Mouse (Mus musculus): Measurements from ENCODE around the gene Vezt. TPM values are rescaled to one million over a fixed set of nuclear protein-coding genes. Genes with fewer than 3 reads are reported as not detected.

The Vezt gene
- 43.4 and 46.5 TPM in 2 replicates for polyA plus RNA-seq (2014; fragmentation: Nextera tagmentation; extraction: Ambion mirVana)

DNA sequence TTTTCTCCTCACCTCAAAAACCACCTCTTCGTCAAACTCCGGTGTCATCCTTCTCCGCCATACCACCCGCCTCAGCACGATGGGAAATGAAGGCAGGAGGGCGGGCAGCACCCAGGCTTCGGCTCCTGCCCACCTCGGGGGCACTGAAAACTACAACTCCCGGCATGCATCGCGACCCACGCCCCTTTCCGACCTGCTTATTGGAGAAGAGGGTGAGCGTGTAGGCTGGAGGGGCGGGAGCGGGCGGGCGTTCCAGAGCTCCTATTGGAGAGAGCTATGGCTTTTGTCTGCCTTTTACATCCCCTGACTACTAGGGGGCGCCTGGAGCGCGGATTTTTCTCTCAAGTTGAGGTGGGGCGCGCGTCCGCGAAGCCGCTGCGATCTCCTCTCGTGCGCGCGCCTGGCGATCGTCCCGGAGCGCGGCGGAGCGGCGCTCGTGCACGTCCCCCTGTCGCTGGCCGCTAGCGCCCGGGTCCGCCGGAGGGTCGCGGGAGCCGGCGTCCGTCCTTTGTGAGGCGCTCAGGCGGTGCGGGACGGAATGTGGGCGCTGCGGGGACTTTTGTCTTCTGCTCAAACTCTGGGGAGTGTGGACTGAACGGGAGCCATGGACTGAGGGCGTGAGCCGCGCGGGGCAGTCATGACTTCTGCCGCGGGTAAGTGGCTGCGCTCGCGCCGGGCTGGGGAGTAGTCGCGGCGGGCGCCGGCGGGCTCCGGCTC, at the start of gene Vezt, which contains the start of gene Fgd6:
TSS of gene Vezt (minus strand) at position 160 of the 717 bp plus-strand sequence.
TSS of gene Fgd6 (plus strand) at position 344 of the 717 bp plus-strand sequence.
- no peaks in the 10 kb centered on the region for H3K27me3 ChIP-seq (ENCODE audit: control insufficient read depth, insufficient read depth, low read length)
- under 1% methylated on average over 72 of the region's 77 CpGs for WGBS
- H3K4me2 ChIP-seq (ENCODE audit: low read depth), result peak within 1 kb of the TSS; percentile 62
- peak within 1 kb of the TSS; percentile 80 for H3K4me3 ChIP-seq (ENCODE audit: low read depth, low read length)
- peak; percentile 99 for DNase-seq (ENCODE audit: low spot score)
- peaks cover 13% of the 10 kb centered on the region for H3K4me1 ChIP-seq (ENCODE audit: control insufficient read depth, insufficient read depth, low read length)
- no peaks in the 10 kb centered on the region for H3K36me3 ChIP-seq (ENCODE audit: control insufficient read depth, insufficient read depth, low read length)
- H3K9ac ChIP-seq (ENCODE audit: low read length), result peak within 1 kb of the TSS; percentile 83
- peak; percentile 98 for ATAC-seq (ENCODE audit: insufficient read depth, low FRiP score, low TSS enrichment)
- H3K9me3 ChIP-seq (ENCODE audit: control insufficient read depth, low read length), result no peaks in the 10 kb centered on the region
- peak within 1 kb of the TSS; percentile 56; the same call in 1 of the 2 replicates for H3K27ac ChIP-seq (ENCODE audit: low read depth, low read length)

DNA sequence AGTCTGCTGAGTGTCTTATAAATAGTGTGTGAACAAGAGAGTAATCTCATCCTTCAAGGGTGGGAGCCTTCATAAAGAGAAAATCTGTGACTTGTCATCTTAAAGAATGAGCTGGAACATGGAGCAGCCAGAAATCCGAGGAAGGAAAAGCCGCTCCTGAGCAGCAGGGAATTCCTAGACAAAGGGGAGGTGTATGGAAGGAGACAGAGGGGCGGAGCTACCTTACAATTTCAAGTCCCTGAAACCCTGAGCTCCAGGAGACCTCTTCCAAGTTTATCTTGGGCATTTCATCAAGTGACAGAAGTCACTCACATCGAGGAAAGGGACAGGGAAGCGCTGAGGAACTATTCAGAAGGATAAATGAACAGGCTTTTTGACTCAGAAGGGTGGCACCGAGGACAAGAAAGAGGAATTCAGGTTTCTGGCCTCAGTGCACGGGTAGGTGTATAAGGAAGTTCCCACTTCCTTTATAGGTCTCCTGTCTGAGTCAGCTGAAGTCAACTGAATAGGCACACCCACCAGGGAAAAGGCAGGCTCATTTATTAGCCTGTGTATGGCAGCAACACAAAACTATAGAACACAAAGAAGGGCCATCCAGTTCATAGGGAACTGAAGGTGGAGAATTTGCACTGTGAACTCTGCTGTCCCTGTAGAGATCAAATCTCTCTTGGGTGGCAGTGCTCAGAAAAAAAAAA, 46.6 kb upstream of the Vezt start:
- no peak overlapping the region for H3K27ac ChIP-seq (ENCODE audit: low read depth, low read length)
- WGBS, result 49% methylated on average over 7 of the region's 7 CpGs
- H3K27me3 ChIP-seq (ENCODE audit: control insufficient read depth, insufficient read depth, low read length), result no peaks in the 10 kb centered on the region
- H3K4me1 ChIP-seq (ENCODE audit: control insufficient read depth, insufficient read depth, low read length), result no peaks in the 10 kb centered on the region
- H3K36me3 ChIP-seq (ENCODE audit: control insufficient read depth, insufficient read depth, low read length), result no peaks in the 10 kb centered on the region
- no peak overlapping the region for H3K9ac ChIP-seq (ENCODE audit: low read length)
- no peak overlapping the region for H3K4me3 ChIP-seq (ENCODE audit: low read depth, low read length)
- ATAC-seq (ENCODE audit: insufficient read depth, low FRiP score, low TSS enrichment) (no peak), DNase-seq (ENCODE audit: low spot score) (no peak)
- no peaks in the 10 kb centered on the region for H3K9me3 ChIP-seq (ENCODE audit: control insufficient read depth, low read length)
- H3K4me2 ChIP-seq (ENCODE audit: low read depth), result no peak overlapping the region

GRCm38 (mm10) chr10:94080740-94081139, 45.1 kb upstream of the Vezt start:
- no peaks in the 10 kb centered on the region for H3K27me3 ChIP-seq (ENCODE audit: control insufficient read depth, insufficient read depth, low read length)
- no peaks in the 10 kb centered on the region for H3K9me3 ChIP-seq (ENCODE audit: control insufficient read depth, low read length)
- 64% methylated on average over 3 of the region's 3 CpGs for WGBS

GRCm38 (mm10) chr10:94076966-94077825, 41.6 kb upstream of the Vezt start:
- Histone ChIP-seq H3K27ac (ENCODE audit: low read depth, low read length) (no peak overlapping the region), H3K4me3 (ENCODE audit: low read depth, low read length) (no peak overlapping the region), H3K4me1 (ENCODE audit: control insufficient read depth, insufficient read depth, low read length) (no peaks in the 10 kb centered on the region), H3K36me3 (ENCODE audit: control insufficient read depth, insufficient read depth, low read length) (no peaks in the 10 kb centered on the region), H3K4me2 (ENCODE audit: low read depth) (no peak overlapping the region), H3K9me3 (ENCODE audit: control insufficient read depth, low read length) (no peaks in the 10 kb centered on the region), H3K27me3 (ENCODE audit: control insufficient read depth, insufficient read depth, low read length) (no peaks in the 10 kb centered on the region), H3K9ac (ENCODE audit: low read length) (no peak overlapping the region)
- 78% methylated on average over 14 of the region's 14 CpGs for WGBS
- ATAC-seq (ENCODE audit: insufficient read depth, low FRiP score, low TSS enrichment) (no peak), DNase-seq (ENCODE audit: low spot score) (no peak)

More at GRCm38 (mm10) chr10:94080740-94081139, 45.1 kb upstream of the Vezt start:
- Histone ChIP-seq H3K4me2 (ENCODE audit: low read depth) (no peak overlapping the region), H3K4me1 (ENCODE audit: control insufficient read depth, insufficient read depth, low read length) (no peaks in the 10 kb centered on the region), H3K4me3 (ENCODE audit: low read depth, low read length) (no peak overlapping the region), H3K9ac (ENCODE audit: low read length) (no peak overlapping the region), H3K36me3 (ENCODE audit: control insufficient read depth, insufficient read depth, low read length) (no peaks in the 10 kb centered on the region), H3K27ac (ENCODE audit: low read depth, low read length) (no peak overlapping the region)
- ATAC-seq (ENCODE audit: insufficient read depth, low FRiP score, low TSS enrichment) (no peak), DNase-seq (ENCODE audit: low spot score) (no peak)

- DNase-seq (ENCODE audit: low spot score), result no peak
- no peak overlapping the region; the same call in 1 of the 2 replicates for H3K27ac ChIP-seq (ENCODE audit: low read depth, low read length)
- H3K4me3 ChIP-seq (ENCODE audit: low read depth, low read length), result no peak overlapping the region
- 71% methylated on average over 4 of the region's 4 CpGs for WGBS
- no peaks in the 10 kb centered on the region for H3K4me1 ChIP-seq (ENCODE audit: control insufficient read depth, insufficient read depth, low read length)
- H3K27me3 ChIP-seq (ENCODE audit: control insufficient read depth, insufficient read depth, low read length), result no peaks in the 10 kb centered on the region
- H3K4me2 ChIP-seq (ENCODE audit: low read depth), result no peak overlapping the region
- H3K9me3 ChIP-seq (ENCODE audit: control insufficient read depth, low read length), result no peaks in the 10 kb centered on the region
- no peak overlapping the region for H3K9ac ChIP-seq (ENCODE audit: low read length)
- H3K36me3 ChIP-seq (ENCODE audit: control insufficient read depth, insufficient read depth, low read length), result no peaks in the 10 kb centered on the region
- ATAC-seq (ENCODE audit: insufficient read depth, low FRiP score, low TSS enrichment), result no peak
Measured at GRCm38 (mm10) chr10:94072916-94073465, 37.4 kb upstream of the Vezt start.

DNA sequence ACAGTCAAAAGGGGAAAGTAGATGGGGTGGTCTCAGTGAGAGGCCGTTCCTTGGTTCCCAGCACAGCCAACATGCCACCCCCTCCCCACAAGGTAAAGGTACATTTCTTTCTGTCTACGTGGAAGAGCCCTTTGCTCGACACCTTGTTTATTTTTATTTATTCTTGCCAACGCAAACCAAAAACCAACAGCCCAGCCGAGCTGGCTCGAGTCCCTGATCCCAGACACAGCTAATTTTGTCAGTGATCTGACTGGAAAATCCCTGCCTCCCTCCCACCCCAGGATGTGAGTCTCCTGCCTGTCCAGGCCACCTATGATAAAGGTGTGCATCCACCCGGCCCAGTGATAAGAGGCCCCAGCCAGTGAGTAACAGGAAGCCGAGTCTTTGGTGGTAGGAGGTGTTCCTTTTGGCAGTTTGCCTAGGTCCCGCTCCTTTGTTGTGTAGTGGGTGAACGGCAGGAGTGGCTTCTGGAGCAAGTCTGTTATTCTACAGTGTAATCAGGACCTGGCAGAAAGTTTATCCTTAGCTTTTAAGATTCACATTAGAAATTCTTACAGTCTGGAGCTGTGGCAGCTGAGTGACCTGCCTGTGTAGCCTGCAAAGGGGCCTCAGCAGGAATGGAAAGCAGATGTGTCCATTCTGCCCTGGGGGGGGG, 36.8 kb upstream of the Vezt start:
- Histone ChIP-seq H3K9ac (ENCODE audit: low read length) (no peak overlapping the region), H3K27ac (ENCODE audit: low read depth, low read length) (no peak overlapping the region; the same call in 1 of the 2 replicates), H3K4me1 (ENCODE audit: control insufficient read depth, insufficient read depth, low read length) (no peaks in the 10 kb centered on the region), H3K4me3 (ENCODE audit: low read depth, low read length) (no peak overlapping the region), H3K9me3 (ENCODE audit: control insufficient read depth, low read length) (no peaks in the 10 kb centered on the region), H3K27me3 (ENCODE audit: control insufficient read depth, insufficient read depth, low read length) (no peaks in the 10 kb centered on the region), H3K4me2 (ENCODE audit: low read depth) (no peak overlapping the region), H3K36me3 (ENCODE audit: control insufficient read depth, insufficient read depth, low read length) (no peaks in the 10 kb centered on the region)
- 69% methylated on average over 10 of the region's 10 CpGs for WGBS
- DNase-seq (ENCODE audit: low spot score) (no peak), ATAC-seq (ENCODE audit: insufficient read depth, low FRiP score, low TSS enrichment) (no peak)

GRCm38 (mm10) chr10:94071641-94072040, 36.0 kb upstream of the Vezt start:
- no peak overlapping the region for H3K9ac ChIP-seq (ENCODE audit: low read length)
- 73% methylated on average over 7 of the region's 7 CpGs for WGBS
- H3K27ac ChIP-seq (ENCODE audit: low read depth, low read length), result no peak overlapping the region
- ATAC-seq (ENCODE audit: insufficient read depth, low FRiP score, low TSS enrichment) (no peak), DNase-seq (ENCODE audit: low spot score) (no peak)
- no peaks in the 10 kb centered on the region for H3K9me3 ChIP-seq (ENCODE audit: control insufficient read depth, low read length)
- H3K4me1 ChIP-seq (ENCODE audit: control insufficient read depth, insufficient read depth, low read length), result no peaks in the 10 kb centered on the region
- no peaks in the 10 kb centered on the region for H3K27me3 ChIP-seq (ENCODE audit: control insufficient read depth, insufficient read depth, low read length)
- no peak overlapping the region for H3K4me3 ChIP-seq (ENCODE audit: low read depth, low read length)
- H3K4me2 ChIP-seq (ENCODE audit: low read depth), result no peak overlapping the region
- H3K36me3 ChIP-seq (ENCODE audit: control insufficient read depth, insufficient read depth, low read length), result no peaks in the 10 kb centered on the region

DNA sequence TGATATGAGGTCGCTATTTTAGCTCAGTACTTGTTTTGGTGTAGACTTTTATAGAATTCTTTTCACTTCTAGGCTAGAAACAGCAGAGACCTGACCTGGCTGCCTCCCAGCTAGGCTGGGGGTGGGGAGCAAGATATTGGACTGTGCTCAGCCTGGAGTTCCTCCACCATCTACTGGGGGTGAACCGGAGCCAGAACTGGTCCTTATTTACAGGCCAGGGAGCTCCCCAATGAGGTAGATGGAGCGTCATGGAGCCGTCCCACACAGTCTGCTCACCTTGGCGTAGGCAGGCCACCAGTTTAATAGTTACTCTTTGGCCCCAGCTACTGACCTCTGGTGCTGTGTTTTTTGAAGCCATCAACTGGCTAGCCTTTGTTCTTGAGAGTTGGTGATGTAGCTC, 33.1 kb upstream of the Vezt start:
- H3K4me1 ChIP-seq (ENCODE audit: control insufficient read depth, insufficient read depth, low read length), result no peaks in the 10 kb centered on the region
- H3K4me3 ChIP-seq (ENCODE audit: low read depth, low read length), result no peak overlapping the region
- H3K9ac ChIP-seq (ENCODE audit: low read length), result no peak overlapping the region
- DNase-seq (ENCODE audit: low spot score) (no peak), ATAC-seq (ENCODE audit: insufficient read depth, low FRiP score, low TSS enrichment) (no peak)
- no peak overlapping the region for H3K27ac ChIP-seq (ENCODE audit: low read depth, low read length)
- no peaks in the 10 kb centered on the region for H3K27me3 ChIP-seq (ENCODE audit: control insufficient read depth, insufficient read depth, low read length)
- H3K4me2 ChIP-seq (ENCODE audit: low read depth), result no peak overlapping the region
- H3K9me3 ChIP-seq (ENCODE audit: control insufficient read depth, low read length), result no peaks in the 10 kb centered on the region
- H3K36me3 ChIP-seq (ENCODE audit: control insufficient read depth, insufficient read depth, low read length), result no peaks in the 10 kb centered on the region
- WGBS, result 87% methylated on average over 5 of the region's 5 CpGs
